Mouse (Mus musculus) spleen, postnatal 14 days (tissue): Measurements from ENCODE around the gene Lpp.

Source experiments
- DNase-seq, 2 experiments: peaks; one replicate each; pipeline ENCODE4 v3.0.0; 2021 to 2022; ENCODE audit warnings: low spot score in 2 of 2

Gene Lpp

DNA sequence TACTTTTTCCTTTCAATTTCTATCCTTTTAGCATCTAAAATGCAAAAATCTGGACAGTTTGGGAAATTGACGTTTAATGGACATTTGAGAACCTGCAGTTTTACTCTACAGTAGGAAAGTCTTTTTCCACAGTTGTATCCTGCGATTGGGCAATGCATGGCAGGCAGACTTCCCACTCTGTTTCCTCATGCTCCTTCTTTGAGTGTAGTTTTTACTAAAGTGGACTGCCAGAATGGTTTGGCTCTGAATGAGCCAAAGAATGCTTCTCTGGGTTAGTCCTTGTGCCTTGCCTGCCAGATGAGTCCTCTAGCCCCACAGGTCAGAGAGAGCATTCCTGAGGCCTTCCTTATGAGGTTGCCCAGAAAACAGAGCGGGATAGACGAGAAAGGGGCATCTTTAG lies 166.5 kb downstream of the Lpp start:
- DNase-seq, result no peak

DNA sequence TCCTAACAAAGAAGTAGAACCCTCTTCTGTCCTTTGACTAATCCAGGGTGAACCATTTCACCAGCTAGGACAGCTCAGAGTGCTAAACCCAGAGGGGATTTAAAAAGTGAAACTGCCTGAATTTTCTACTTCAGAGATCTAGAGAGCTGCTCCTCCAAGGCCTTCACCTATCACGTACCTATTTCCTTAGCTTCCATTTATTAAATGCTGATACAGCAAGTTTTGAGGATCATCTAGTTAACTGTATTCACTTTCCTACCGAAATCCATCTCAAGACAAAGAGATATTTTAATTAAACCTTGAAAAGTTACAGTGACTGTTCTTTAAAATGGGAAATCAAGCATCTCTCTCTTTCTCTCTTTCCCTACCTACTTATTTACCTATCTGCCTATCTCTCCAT lies 167.7 kb downstream of the Lpp start:
- DNase-seq, result no peak

DNA sequence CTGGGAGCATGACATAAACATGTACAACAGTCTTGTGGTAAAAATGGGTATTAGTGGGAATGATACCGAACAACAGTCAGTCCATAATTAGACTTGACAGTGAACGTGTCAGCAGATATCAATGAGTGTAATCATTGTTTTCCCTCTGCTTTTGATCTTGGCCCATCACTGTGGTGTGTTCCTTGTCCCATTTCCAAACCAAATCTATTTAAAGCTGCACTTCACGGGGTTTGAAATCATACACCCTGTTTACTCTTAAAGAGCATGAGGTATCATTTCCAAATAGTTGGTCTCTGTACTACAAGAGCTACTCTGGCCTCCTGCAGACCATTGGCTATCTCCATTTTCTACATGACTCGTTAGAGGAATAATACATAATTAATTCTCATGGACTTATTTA lies 168.3 kb downstream of the Lpp start:
- no peak for DNase-seq

- no peak for DNase-seq
Measured at GRCm38 (mm10) chr16:24565311-24565710, 172.0 kb downstream of the Lpp start.

GRCm38 (mm10) chr16:24566277-24566676 lies 173.0 kb downstream of the Lpp start:
- no peak for DNase-seq

- no peak for DNase-seq
Measured at GRCm38 (mm10) chr16:24567562-24567961, 174.3 kb downstream of the Lpp start.

DNA sequence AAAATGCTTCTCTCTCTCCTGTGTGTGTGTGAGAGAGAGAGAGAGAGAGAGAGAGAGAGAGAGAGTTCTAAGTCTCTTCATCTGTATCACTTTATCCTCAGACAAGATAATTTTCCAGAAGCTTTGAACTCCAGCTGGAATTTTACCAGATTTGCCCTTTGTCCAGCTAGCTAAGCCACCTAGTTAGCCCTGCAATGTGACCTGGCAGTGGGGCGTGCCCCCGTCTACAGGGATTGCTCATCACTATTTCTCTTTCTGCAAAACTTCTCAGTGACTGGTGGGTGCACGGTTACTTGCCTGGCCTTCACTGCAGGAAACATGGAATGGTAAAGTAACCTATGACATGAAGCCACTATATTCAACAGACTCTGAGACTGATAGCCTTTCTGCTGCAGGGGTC lies 174.8 kb downstream of the Lpp start:
- DNase-seq, result no peak

- DNase-seq, result no peak
Measured at GRCm38 (mm10) chr16:24569681-24570080, 176.4 kb downstream of the Lpp start.

GRCm38 (mm10) chr16:24576999-24577398 lies 183.7 kb downstream of the Lpp start:
- no peak for DNase-seq

GRCm38 (mm10) chr16:24577798-24578197 lies 184.5 kb downstream of the Lpp start:
- DNase-seq, result no peak

DNA sequence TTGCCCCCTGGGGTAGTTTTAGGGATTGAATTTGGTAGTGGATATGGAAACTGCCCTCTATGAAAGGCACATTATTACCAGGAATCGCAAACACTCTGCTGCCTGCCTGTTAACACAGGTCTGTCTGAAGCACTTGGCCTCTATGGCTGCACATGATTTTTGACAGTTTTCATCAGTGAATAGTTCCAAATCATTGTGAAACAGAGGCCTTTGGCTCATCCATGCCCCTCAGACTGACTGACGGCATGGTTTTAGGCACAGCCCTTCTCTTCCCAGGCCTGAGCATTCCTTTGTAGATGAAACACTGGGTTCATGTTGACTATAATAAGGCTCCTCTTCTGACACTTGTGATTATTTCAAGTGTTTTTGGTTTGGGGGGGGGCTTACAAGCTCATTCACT lies 189.5 kb downstream of the Lpp start:
- no peak for DNase-seq

DNA sequence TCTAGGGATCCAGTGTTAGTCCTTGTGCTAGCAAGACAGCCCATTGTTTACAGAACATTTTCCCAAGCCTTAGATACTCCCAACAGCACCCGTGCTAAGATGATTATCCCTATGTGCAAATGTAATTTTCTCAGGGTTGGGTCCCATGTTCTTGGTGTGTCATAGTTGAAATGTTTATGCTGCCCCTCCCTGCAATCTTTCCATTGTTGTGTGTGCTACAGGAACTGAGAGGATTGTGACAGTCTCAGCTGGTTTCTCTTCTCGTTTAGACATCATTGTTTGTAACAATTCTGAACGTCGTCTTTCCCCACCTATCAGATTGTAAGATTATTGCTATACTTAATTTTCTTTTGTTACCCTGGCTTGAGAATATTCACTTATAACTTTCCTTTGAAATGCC lies 200.2 kb downstream of the Lpp start:
- DNase-seq, result no peak

DNA sequence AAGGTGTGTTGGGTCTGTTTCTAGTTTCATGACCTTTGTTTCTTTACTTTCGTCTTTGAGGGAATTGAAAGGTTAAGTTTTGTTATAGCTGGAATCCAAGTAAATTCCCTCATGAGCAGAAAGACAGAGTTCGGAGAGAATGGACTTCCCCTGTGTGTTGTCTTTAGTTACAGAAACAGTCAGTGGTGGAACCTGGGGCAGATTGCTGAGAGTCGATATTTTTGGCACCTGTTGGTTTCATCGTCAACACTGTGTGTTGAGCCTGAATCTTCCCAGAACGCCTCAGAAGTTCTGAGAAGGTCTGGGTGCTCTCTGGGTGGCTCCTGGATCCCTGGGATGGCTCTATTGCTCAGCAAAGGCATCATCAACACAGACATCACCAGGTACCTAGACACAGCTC lies 201.2 kb downstream of the Lpp start:
- DNase-seq, result no peak

GRCm38 (mm10) chr16:24595493-24595892 lies 202.2 kb downstream of the Lpp start:
- no peak for DNase-seq

DNA sequence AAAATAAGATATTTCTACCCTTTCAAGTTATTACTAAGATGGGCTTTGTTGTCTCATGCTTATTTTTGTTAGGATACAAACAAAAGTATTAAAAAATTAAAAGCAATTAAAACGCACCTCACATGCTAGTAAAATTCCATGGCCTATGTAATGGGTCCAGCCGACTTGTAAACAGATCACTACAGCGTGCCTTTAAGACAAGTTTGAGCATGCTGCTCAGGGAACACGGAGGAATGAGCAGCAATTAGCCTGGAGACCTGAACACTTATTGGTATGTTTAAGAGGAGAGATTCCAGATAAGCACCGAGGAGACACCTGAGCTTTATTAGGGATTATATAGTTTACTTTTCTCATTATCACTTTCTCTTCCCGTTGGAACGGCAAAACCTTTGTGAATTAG lies 205.3 kb downstream of the Lpp start:
- no peak for DNase-seq

- DNase-seq, result no peak
Measured at GRCm38 (mm10) chr16:24599766-24600165, 206.5 kb downstream of the Lpp start.

DNA sequence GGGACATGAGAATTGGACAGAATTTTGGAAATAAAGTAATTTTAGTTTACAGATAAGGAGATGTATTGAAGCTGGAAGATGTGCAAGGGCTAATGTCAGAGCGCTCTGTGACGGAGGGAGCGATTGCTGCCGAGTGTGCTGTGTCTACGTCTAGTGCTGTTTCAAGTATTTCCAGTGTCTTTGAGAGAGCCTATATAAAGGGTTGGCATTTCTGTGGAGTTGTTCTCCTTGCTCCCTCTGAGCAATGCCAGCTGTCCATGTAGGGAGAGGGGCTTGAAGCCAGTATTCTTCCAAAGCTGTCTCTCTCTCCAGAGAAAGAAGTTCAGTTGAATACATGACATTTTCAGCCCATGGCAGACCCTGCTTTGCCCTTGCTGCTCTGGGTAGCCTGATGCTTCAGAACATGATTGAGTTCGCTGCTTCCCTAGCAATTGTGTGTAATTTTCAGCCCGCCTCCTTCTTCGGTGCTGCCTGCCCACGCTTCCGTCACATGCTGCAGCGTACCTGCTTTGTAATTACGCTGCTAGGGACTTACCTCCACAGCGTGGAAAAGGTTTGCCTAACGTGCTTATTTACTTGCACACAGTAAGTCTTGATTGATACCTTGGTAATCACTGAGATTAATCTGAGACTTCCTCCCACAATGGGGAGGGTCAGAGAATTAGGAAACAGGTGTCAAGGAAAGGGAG lies 207.1 kb downstream of the Lpp start:
- DNase-seq, result no peak

DNA sequence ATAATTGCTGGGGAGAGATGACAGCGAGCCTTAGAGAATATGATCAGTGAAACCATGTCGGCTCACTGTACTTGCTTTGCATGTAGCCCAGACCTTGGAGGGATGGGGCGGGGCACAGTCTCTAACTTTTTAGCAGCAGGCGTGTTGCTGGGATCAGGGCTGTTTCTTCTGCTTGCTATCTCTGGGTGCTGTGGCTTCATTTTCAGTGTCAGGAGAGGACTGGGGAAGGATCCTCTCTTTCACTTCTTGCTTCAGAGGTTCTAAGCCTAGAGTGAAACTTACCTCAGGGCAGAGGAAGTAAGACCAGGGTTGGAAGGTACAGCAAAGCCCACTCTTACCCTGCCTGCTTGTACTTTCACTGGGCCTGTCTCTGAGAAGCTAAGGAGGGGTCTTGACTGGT lies 210.0 kb downstream of the Lpp start:
- no peak for DNase-seq

- no peak for DNase-seq
Measured at GRCm38 (mm10) chr16:24607896-24608457, 214.7 kb downstream of the Lpp start.

- DNase-seq, result no peak
Measured at GRCm38 (mm10) chr16:24619458-24619857, 226.2 kb downstream of the Lpp start.

- peak in 1 of 2 experiments; percentile 20 for DNase-seq
Measured at GRCm38 (mm10) chr16:24620021-24620420, 226.7 kb downstream of the Lpp start.

DNA sequence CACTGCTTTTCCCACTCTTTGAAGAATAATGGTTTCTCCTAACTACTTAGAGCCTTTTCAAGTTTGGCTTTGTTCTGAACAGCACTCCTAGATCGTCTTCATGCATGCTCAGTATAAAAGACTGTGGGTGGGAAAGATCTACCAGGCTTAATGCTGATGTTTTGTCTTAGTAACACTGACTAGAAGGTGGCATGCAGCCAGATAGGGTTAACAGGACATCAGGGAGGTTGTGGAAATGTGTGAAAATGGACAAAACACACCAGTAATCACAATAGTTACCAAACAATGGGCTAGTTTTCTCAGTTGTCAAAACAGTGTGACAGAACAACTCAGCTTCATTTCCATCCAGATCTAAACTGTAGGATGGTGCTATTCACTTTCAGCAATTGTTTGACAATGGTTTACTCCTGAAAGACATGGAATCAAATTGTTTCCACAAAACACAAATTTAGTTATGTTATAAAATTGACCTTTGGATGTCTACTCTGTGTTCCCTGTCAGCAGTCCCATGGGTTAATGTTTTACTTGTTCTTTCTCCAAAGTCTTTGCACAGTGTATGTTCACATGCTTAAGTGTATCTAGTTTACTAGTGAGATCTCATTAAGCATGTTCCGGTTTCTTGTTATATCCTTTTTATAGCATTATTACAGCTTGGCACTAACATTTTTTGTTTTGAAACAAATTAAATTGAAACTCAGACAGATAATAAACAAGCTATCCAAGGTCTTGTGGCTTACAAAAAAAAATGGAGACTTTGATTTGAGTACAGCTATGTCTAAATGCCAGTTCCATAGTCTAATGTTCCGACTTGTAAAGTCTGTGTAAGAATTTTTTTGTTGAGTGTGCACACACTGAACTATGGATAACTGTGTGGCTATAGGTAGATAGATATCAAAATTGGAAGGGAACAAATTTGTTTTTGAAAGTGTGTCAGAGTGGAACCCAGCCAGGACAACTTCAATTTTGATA lies 229.2 kb downstream of the Lpp start:
- no peak for DNase-seq

GRCm38 (mm10) chr16:24624335-24624734 lies 231.0 kb downstream of the Lpp start:
- DNase-seq, result no peak
